Comparison of ENCODE assay signal across 9 mouse cellular contexts in genomic region chr7:6937040-6937439, GRCm38 (mm10). TPM values are rescaled to one million over a fixed set of nuclear protein-coding genes. Genes with fewer than 3 reads are reported as not detected.
DNase-seq lines count a peak whose midpoint lies in the region; ATAC-seq and TF ChIP-seq lines count a peak whose summit lies in the region.
"Had no signal": no experiment of that assay in that cellular context is flagged by ENCODE, and none has a peak within 500 bp of the region (broad histone marks: within the 10 kb centered on the region; RNA-seq: fewer than 3 reads in every experiment).

No protein-coding gene starts in this region.

- H3K4me1 ChIP-seq in ES-E14 (ENCODE audit: control insufficient read depth in 2 of 2, insufficient read depth in 2 of 2, low read length in 2 of 2, poor library complexity in 1 of 2) = no peaks in the 10 kb centered on the region
- no peaks in the 10 kb centered on the region for H3K4me1 ChIP-seq in embryonic fibroblast, embryonic 13.5 days (ENCODE audit: control insufficient read depth, insufficient read depth, low read length)
- H3K4me1 ChIP-seq in lung, embryonic 14.5 days (ENCODE audit: insufficient read depth) = no peaks in the 10 kb centered on the region

- H3K4me2 ChIP-seq in lung, embryonic 14.5 days = no peak overlapping the region

- H3K27me3 ChIP-seq in lung, embryonic 14.5 days (ENCODE audit: insufficient read depth, low read length) = no peaks in the 10 kb centered on the region

- 38% methylated on average over 11 of the region's 11 CpGs for WGBS in large intestine, adult 2 months
- WGBS in lung, embryonic 14.5 days = 29% methylated on average over 11 of the region's 11 CpGs

- no peak for TF ChIP-seq POLR2A in brain, embryonic 14.5 days (IDR thresholded peaks at IDR 0.05; ENCODE audit: borderline replicate concordance, extremely low read depth, insufficient read depth, insufficient read length, poor library complexity, severe bottlenecking)
- TF ChIP-seq POLR2A in embryonic fibroblast, embryonic 13.5 days (IDR thresholded peaks at IDR 0.05; ENCODE audit: low read depth, low read length) = no peak

- peak; percentile 52 for ATAC-seq in lung, embryonic 14.5 days (ENCODE audit: insufficient read depth)

- H3K9me3 ChIP-seq in ES-E14 (ENCODE audit: control insufficient read depth, insufficient read depth, low read depth, low read length) = no peaks in the 10 kb centered on the region
- H3K9me3 ChIP-seq in lung, embryonic 14.5 days (ENCODE audit: low read depth, low read length) = no peaks in the 10 kb centered on the region

- intact Hi-C loops in heart, postnatal 36 days (cut with DNase I) = loop anchor here (1.0 to 5.0 kb wide), 5 partner anchors 250 to 580 kb away; partner anchors contain the start of gene Olfr1344

- H3K27ac ChIP-seq in ES-E14 (ENCODE audit: insufficient read depth, low read depth, low read length, poor library complexity, severe bottlenecking) = no peak overlapping the region
- no peak overlapping the region for H3K27ac ChIP-seq in embryonic fibroblast, embryonic 13.5 days (ENCODE audit: insufficient read depth, low read length)
- no peak overlapping the region for H3K27ac ChIP-seq in lung, embryonic 14.5 days (ENCODE audit: low read depth)

- TF ChIP-seq CTCF in brain, embryonic 14.5 days (IDR thresholded peaks at IDR 0.05; ENCODE audit: borderline replicate concordance, extremely low read depth, insufficient read depth, insufficient read length) = peak; percentile 83
- TF ChIP-seq CTCF in embryonic fibroblast, embryonic 13.5 days (IDR thresholded peaks at IDR 0.05; ENCODE audit: borderline replicate concordance, insufficient read depth, low read length) = peak; percentile 74; the same call in 1 of the 2 replicates
- TF ChIP-seq CTCF in lung, embryonic 14.5 days (IDR thresholded peaks at IDR 0.05; ENCODE audit: low read depth) = peak; percentile 89

- no peak overlapping the region for H3K9ac ChIP-seq in ES-E14 (ENCODE audit: insufficient read depth, low read depth, low read length, poor library complexity, severe bottlenecking)
- no peak overlapping the region for H3K9ac ChIP-seq in lung, embryonic 14.5 days

- no peaks in the 10 kb centered on the region for H3K36me3 ChIP-seq in ES-E14 (ENCODE audit: control insufficient read depth, insufficient read depth, low read length, poor library complexity, severe bottlenecking)
- no peaks in the 10 kb centered on the region for H3K36me3 ChIP-seq in lung, embryonic 14.5 days (ENCODE audit: insufficient read depth)

- in situ Hi-C loops in ES-E14 (cut with MboI; ENCODE audit: low sequenced_read_pairs in 2 of 2, unreplicated experiment in 2 of 2) = loop anchor here (10.0 to 25.0 kb wide), 2 partner anchors 350 to 352 kb away; no protein-coding TSS in a partner anchor

- H3K4me3 ChIP-seq in ES-E14 (ENCODE audit: insufficient read depth in 1 of 2, low read depth in 1 of 2, low read length in 2 of 2, poor library complexity in 1 of 2, severe bottlenecking in 1 of 2) = no peak overlapping the region
- H3K4me3 ChIP-seq in embryonic fibroblast, embryonic 13.5 days (ENCODE audit: insufficient read depth, low read length) = no peak overlapping the region
- H3K4me3 ChIP-seq in lung, embryonic 14.5 days (ENCODE audit: low read depth, low read length) = no peak overlapping the region

- peak; percentile 86 for DNase-seq in ES-E14 (ENCODE audit: low read depth, low spot score)
- peak; percentile 93 for DNase-seq in brain, embryonic 14.5 days (ENCODE audit: low read depth)
- DNase-seq in heart, postnatal 36 days = peak; percentile 59 to 74
- DNase-seq in large intestine, adult 2 months (ENCODE audit: low read depth, low spot score) = peak; percentile 36
- peak; percentile 94 for DNase-seq in lung, embryonic 14.5 days
- DNase-seq in ovary, postnatal 14 days (ENCODE audit: low spot score) = peak; percentile 69
- peak; percentile 49 for DNase-seq in thymus, postnatal 25 days

TF ChIP-seq in ES-E14, 5 proteins besides CTCF, POLR2A, EP300 and RAD21:
- TF ChIP-seq CHD2 (IDR thresholded peaks at IDR 0.05; ENCODE audit: low read depth, low read length) (no peak), MAFK (IDR thresholded peaks at IDR 0.05; ENCODE audit: insufficient read depth, low read depth, low read length) (peak; percentile 29; the same call in 1 of the 2 replicates), ZC3H11A (IDR thresholded peaks at IDR 0.05; ENCODE audit: borderline replicate concordance, low read depth, low read length) (peak; percentile 71)
TF ChIP-seq in ES-E14: peak in this region for 2.

RNA-seq across cellular contexts. Expression of gene Aurkc, which starts 58.1 kb away (rescaled TPM):
- total RNA-seq in ES-E14 (2012; rRNA removed) = 8.4 and 9.8 TPM in 2 replicates
- 0.05 and 0.08 TPM in 2 replicates for polyA plus RNA-seq in brain, embryonic 14.5 days (2012; rRNA removed)
- not detected in 2 replicates for polyA plus RNA-seq in embryonic fibroblast, embryonic 13.5 days (2011; ENCODE audit: insufficient read length, low read depth, missing spikeins)
- total RNA-seq in heart, postnatal 36 days (2021) = not detected
- polyA plus RNA-seq in large intestine, adult 2 months (2012; rRNA removed) = not detected in 2 replicates
- not detected in 2 replicates for polyA plus RNA-seq in lung, embryonic 14.5 days (2014; fragmentation: Nextera tagmentation; extraction: Ambion mirVana)
- polyA plus RNA-seq: heart, embryonic 16.5 days had no signal

Comparison
In these comparisons a context has a peak if more than half of its experiments do, and no peak if none do; other contexts are left out.
1. DNase-seq: peak in every context shown above with its lines; median percentile 94 in lung, embryonic 14.5 days; 93 in brain, embryonic 14.5 days; 86 in ES-E14; 69 in ovary, postnatal 14 days; 66 in heart, postnatal 36 days; 49 in thymus, postnatal 25 days; 36 in large intestine, adult 2 months.